Mouse (Mus musculus) heart, adult 2 months (tissue): ENCODE measurements at regions not wholly inside any gene's neighbourhood (a gene's known extent, or its start where the extent isn't known, plus 50 kb on each side); places are given as distances from the start of the nearest gene placed in this dataset.

Experiments used
- CTCF ChIP-seq: fragments of 200-600 bp; IDR thresholded peaks from 2 replicates; pipeline ENCODE4 v1.8.1; 2022; ENCODE audit warnings: antibody characterized with exemption, mild to moderate bottlenecking, moderate library complexity
- POLR2A ChIP-seq: fragments of 200-500 bp; IDR thresholded peaks from 2 replicates; pipeline ENCODE4 v1.6.1; 2011; ENCODE audit warnings: mild to moderate bottlenecking, low read depth, low read length, control low read depth; ENCODE audit not compliant: insufficient read depth

GRCm38 (mm10) chr14:47939781-47940590 is 180.6 kb upstream of the Peli2 start:
- no peak for TF ChIP-seq POLR2A
- TF ChIP-seq CTCF: no peak
